Mouse (Mus musculus) heart, postnatal 0 days (tissue): ENCODE measurements around the gene Rbm34. TPM values are rescaled to one million over a fixed set of nuclear protein-coding genes. Genes with fewer than 3 reads are reported as not detected.

Source experiments
- ATAC-seq: fragments of 200-750 bp; cut with Nextera tagmentation; 2 replicates; pipeline ENCODE4 v1.8.0; 2017; ENCODE audit warnings: low read depth, moderate number of reproducible peaks, moderate library complexity; ENCODE audit not compliant: insufficient read depth
- DNase-seq: peaks from one replicate; pipeline ENCODE4 v3.0.0-alpha.2; 2016; ENCODE audit warnings: low spot score
- H3K27ac ChIP-seq: fragments of 300-500 bp; sonication (generic); 2 replicates; pipeline ENCODE4 v1.5.1; 2014; ENCODE audit warnings: low read depth, mild to moderate bottlenecking
- H3K27me3 ChIP-seq: fragments of 300-500 bp; sonication (generic); 2 replicates; pipeline ENCODE4 v1.6.1; 2014; ENCODE audit warnings: low read length, mixed read lengths; ENCODE audit not compliant: control insufficient read depth, insufficient read depth
- H3K36me3 ChIP-seq: fragments of 300-500 bp; sonication (generic); replicated peaks from 2 replicates; pipeline ENCODE4 v1.6.1; 2014; ENCODE audit warnings: low read length, mixed read lengths; ENCODE audit not compliant: control insufficient read depth, insufficient read depth
- H3K4me1 ChIP-seq: fragments of 300-500 bp; sonication (generic); 2 replicates; pipeline ENCODE4 v1.6.1; 2014; ENCODE audit warnings: antibody characterized with exemption; ENCODE audit not compliant: control insufficient read depth, insufficient read depth
- H3K4me2 ChIP-seq: fragments of 300-500 bp; sonication (generic); 2 replicates; pipeline ENCODE4 v1.6.1; 2014; ENCODE audit warnings: low read depth, mild to moderate bottlenecking, low read length, moderate library complexity
- H3K4me3 ChIP-seq: fragments of 300-500 bp; sonication (generic); 2 replicates; pipeline ENCODE4 v1.5.1; 2014; ENCODE audit warnings: low read depth, low read length
- H3K9ac ChIP-seq: fragments of 300-500 bp; sonication (generic); replicated peaks from 2 replicates; pipeline ENCODE4 v1.6.1; 2014; ENCODE audit warnings: low read depth, low read length, mixed read lengths
- H3K9me3 ChIP-seq: fragments of 300-500 bp; sonication (generic); replicated peaks from 2 replicates; pipeline ENCODE4 v1.6.1; 2016; ENCODE audit warnings: low read length; ENCODE audit not compliant: control insufficient read depth
- CTCF ChIP-seq: IDR thresholded peaks from 2 replicates; pipeline ENCODE4 v1.5.1; 2016; ENCODE audit warnings: antibody characterized with exemption, control low read depth, low read depth
- EP300 ChIP-seq: IDR thresholded peaks from 2 replicates; pipeline ENCODE4 v1.6.1; 2016; ENCODE audit warnings: antibody characterized with exemption, low read depth
- WGBS: fragments of 180-500 bp; shearing (Covaris S2); extraction: QIAGEN DNeasy Blood & Tissue Kit; methylation state at CpG from one replicate; pipeline ENCODE4 v1.1.7; 2014; 5-methylcytosine and 5-hydroxymethylcytosine counted together
- polyA plus RNA-seq: library from polyadenylated mRNA; unstranded; fragments of >200 nt; fragmentation: Nextera tagmentation; extraction: Ambion mirVana; gene quantifications from 2 replicates; pipeline ENCODE4 v1.2.1, GENCODE M21; 2015
- total RNA-seq: library from RNA; depleted of rRNA; stranded (reverse); fragments of >200 nt; gene quantifications from 2 replicates; pipeline ENCODE4 v1.2.3, GENCODE M21; 2014; ENCODE audit warnings: low replicate concordance; rRNA removed

Rbm34 gene
- total and polyA plus RNA-seq, 2 experiments from 2014 or later: 1.3 to 8.8 TPM

DNA sequence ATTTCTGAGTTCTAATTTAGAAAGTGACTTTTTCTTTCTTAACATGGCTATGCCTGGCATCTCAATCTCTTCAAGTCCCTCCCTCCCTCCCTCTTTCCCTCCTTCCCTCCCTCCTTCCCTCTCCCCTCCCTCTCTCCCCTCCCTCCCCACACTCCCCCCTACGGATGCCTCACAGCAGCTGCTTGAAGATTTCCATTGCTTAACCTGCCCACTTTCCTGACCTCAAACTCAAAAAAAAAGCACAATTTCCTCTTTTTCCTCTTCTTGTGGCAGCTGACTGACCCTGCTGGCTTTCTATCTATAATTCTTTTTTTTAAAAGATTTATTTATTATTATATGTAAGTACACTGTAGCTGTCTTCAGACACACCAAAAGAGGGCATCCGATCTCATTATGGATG lies 69.8 kb downstream of the Rbm34 start:
- Histone ChIP-seq H3K36me3 (no peaks in the 10 kb centered on the region), H3K4me3 (no peak overlapping the region), H3K9ac (no peak overlapping the region), H3K27ac (no peak overlapping the region), H3K27me3 (no peaks in the 10 kb centered on the region), H3K9me3 (no peaks in the 10 kb centered on the region), H3K4me2 (no peak overlapping the region), H3K4me1 (no peaks in the 10 kb centered on the region)
- DNase-seq (no peak), ATAC-seq (no peak)
- 68% methylated on average over 2 of the region's 2 CpGs for WGBS
- TF ChIP-seq CTCF: no peak
- TF ChIP-seq EP300: no peak

Other genes starting within 250 kb of the Rbm34 start
- gene Tomm20, start 25.2 kb downstream of the Rbm34 start, total RNA-seq: 52.6 and 65.3 TPM in 2 replicates
- gene Tomm20, start 25.2 kb downstream of the Rbm34 start, polyA plus RNA-seq: 203 and 213 TPM in 2 replicates
- gene Pard3, start 92.8 kb upstream of the Rbm34 start, total RNA-seq: 13.8 and 30.6 TPM in 2 replicates
- 8.2 and 9.2 TPM in 2 replicates for gene Pard3, start 92.8 kb upstream of the Rbm34 start, polyA plus RNA-seq